Mouse (Mus musculus) stomach, postnatal 0 days (tissue): ENCODE results near the gene Cbx7.

ENCODE experiments used
- CTCF ChIP-seq: IDR thresholded peaks from 2 replicates; pipeline ENCODE4 v1.5.1; 2016; ENCODE audit warnings: antibody characterized with exemption, low read depth, mild to moderate bottlenecking, moderate library complexity
- EP300 ChIP-seq: optimal IDR thresholded peaks from 2 replicates; pipeline ENCODE3; 2016; ENCODE audit warnings: antibody characterized with exemption

- no peak for TF ChIP-seq CTCF
- TF ChIP-seq EP300: no peak
Measured at GRCm38 (mm10) chr15:79964376-79964775, 6.5 kb downstream of the Cbx7 start.
